Mouse (Mus musculus) cortical plate, adult 2 months (tissue): ENCODE results near the gene Bcar3.

Source experiments
- CTCF ChIP-seq: fragments of 200-500 bp; IDR thresholded peaks from 2 replicates; pipeline ENCODE4 v1.5.1; 2011; ENCODE audit warnings: mild to moderate bottlenecking, control low read depth, low read length; ENCODE audit not compliant: insufficient read depth; ENCODE audit errors: extremely low read depth
- POLR2A ChIP-seq: fragments of 200-500 bp; IDR thresholded peaks from 2 replicates; pipeline ENCODE4 v1.6.1; 2011; ENCODE audit warnings: mild to moderate bottlenecking, low read length, control low read depth; ENCODE audit not compliant: insufficient read depth; ENCODE audit errors: extremely low read depth

DNA sequence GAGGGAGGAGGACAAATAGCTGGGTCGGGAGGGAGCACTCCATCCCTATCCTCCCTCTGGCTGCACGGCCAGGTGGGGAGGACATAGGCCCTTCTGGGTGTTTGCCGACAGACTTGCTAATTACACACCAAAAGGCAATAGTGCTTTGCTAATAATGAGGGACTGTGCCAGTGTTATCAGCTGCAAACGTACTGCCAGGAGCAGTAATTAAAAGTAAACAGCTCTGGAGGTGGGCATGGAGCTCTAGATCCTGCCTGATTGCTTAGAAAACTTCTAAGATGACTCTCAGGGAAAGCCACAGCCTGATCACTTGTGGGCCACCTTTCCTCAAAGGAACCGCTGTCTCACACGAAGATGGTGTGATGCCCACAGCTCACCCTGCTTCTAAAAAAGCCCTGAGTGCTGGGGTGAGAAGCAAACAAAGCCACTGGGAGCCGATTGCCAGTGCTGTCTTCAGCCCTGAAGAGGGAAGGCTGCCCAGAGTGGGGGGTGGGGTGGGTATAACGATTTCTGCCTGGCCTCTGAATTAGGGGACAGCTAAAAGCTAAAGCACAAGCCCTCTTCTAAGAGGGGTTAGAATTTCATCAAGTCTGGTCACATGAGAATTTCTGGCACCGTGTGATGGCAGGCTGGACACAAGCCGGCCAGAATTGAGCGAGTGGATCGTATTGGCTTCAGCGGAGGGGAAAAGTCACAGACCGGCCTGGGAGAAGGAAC is 189.3 kb downstream of the Bcar3 start:
- TF ChIP-seq POLR2A (no peak), CTCF (no peak)
